Mouse (Mus musculus): Measurements from ENCODE around the gene Zranb3. TPM values are rescaled to one million over a fixed set of nuclear protein-coding genes. Genes with fewer than 3 reads are reported as not detected.
A peak's percentile ranks its signal among the peaks of the same experiment; 100 is the strongest.

Zranb3 gene
- polyA plus RNA-seq, 1 experiment from 2014 or later: 11.9 TPM

- no peaks in the 10 kb centered on the region for H3K4me1 ChIP-seq
- no peak overlapping the region for H3K4me3 ChIP-seq
- H3K27ac ChIP-seq (replicated peaks): no peak overlapping the region
- WGBS: 85% methylated on average over 3 of the region's 3 CpGs
- H3K9me3 ChIP-seq: no peaks in the 10 kb centered on the region
- H3K27me3 ChIP-seq: no peaks in the 10 kb centered on the region
- no peaks in the 10 kb centered on the region for H3K36me3 ChIP-seq
- H3K9ac ChIP-seq (replicated peaks): no peak overlapping the region
- ATAC-seq (ENCODE audit: low FRiP score, low read depth): no peak
- H3K4me2 ChIP-seq (replicated peaks): no peak overlapping the region
Observed at GRCm38 (mm10) chr1:127982268-127982667, 120.6 kb downstream of the Zranb3 start.

DNA sequence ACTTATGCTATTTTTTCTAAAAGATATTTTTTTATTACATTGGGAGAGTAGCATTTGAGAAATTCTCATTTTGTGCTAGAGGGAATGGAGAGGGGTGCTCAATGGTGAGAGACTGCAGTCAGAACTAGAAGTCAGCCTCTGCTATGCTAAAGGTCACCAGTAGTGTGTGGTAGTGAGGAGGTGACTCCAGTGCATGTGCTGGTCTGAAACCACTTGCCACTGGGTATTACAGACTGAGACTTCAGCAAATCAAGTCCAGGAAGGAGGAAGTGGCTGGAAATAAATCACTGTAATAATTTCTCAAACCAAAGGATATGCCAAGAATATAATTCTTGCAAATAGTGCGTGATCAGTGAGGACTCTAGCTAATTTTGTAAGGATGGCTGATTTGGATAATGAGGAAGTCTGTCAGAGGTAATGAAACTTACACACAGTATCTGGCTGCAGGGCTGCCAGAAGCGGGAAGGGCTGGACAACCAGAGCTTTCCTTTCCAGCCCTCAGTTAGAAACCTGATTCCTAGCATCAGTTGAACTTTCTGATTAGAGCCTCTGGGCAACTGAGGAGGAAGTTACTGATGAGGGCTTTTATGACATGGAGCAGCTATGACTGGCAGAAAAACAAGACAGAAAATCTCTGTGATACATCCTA is 121.8 kb downstream of the Zranb3 start:
- Histone ChIP-seq H3K9me3 (no peaks in the 10 kb centered on the region), H3K36me3 (no peaks in the 10 kb centered on the region), H3K27ac (replicated peaks) (no peak overlapping the region), H3K9ac (replicated peaks) (no peak overlapping the region), H3K4me2 (replicated peaks) (no peak overlapping the region), H3K4me1 (no peaks in the 10 kb centered on the region), H3K4me3 (no peak overlapping the region), H3K27me3 (no peaks in the 10 kb centered on the region)
- ATAC-seq (ENCODE audit: low FRiP score, low read depth): no peak
- whole genome bisulfite sequencing: 87% methylated on average over 2 of the region's 2 CpGs

DNA sequence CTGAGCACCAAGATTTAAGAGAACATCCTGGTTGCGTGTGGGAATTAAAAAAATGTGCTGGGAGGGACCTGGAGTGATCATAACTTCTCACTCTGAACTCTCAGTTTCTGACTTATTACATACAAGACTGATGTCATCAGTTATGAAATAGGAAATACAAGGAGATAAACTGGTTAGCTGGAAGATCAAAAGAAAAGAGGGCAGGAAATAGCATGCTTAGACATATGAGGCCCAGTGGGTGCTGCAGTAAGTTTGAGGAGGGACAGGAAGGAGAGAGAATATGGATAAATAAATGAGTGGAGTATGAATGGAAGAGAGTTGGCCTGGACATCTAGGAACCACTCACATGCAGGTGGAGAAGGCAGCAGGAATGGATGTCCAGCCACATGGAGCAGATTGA is 124.7 kb downstream of the Zranb3 start:
- Histone ChIP-seq H3K27ac (replicated peaks) (no peak overlapping the region), H3K9ac (replicated peaks) (no peak overlapping the region), H3K4me3 (no peak overlapping the region), H3K9me3 (no peaks in the 10 kb centered on the region), H3K4me2 (replicated peaks) (no peak overlapping the region), H3K27me3 (no peaks in the 10 kb centered on the region), H3K4me1 (no peaks in the 10 kb centered on the region), H3K36me3 (no peaks in the 10 kb centered on the region)
- 94% methylated on average over 1 of the region's 1 CpGs for WGBS
- ATAC-seq (ENCODE audit: low FRiP score, low read depth): no peak

DNA sequence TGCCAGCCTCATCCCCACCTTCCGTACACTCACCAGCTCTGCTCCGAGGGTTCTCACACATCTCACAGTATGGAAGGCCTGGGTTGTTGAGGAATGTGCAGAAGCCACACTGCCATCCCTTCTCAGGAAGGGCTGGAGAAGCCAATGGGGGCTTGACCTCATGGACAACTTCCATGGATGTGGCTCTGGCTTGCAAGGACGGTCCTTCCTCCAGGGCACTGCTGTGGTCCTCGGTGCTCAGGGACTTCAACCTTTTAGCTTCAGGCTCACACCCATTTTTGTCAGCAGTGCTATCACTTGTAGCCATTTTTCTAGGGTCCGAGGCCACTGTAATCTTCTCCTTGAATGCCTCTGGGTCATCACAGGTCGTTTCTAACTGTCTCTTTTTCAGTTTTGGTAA is 126.7 kb downstream of the Zranb3 start:
- H3K4me1 ChIP-seq: no peaks in the 10 kb centered on the region
- H3K27ac ChIP-seq (replicated peaks): no peak overlapping the region
- no peak overlapping the region for H3K4me3 ChIP-seq
- no peaks in the 10 kb centered on the region for H3K27me3 ChIP-seq
- no peak for ATAC-seq (ENCODE audit: low FRiP score, low read depth)
- no peaks in the 10 kb centered on the region for H3K9me3 ChIP-seq
- no peak overlapping the region for H3K9ac ChIP-seq (replicated peaks)
- H3K4me2 ChIP-seq (replicated peaks): no peak overlapping the region
- H3K36me3 ChIP-seq: 0 out of 2 replicates have a peak, but pooled peaks cover 4% of the 10 kb centered on the region
- WGBS: 91% methylated on average over 6 of the region's 6 CpGs

- Histone ChIP-seq H3K9ac (replicated peaks) (no peak overlapping the region), H3K27me3 (no peaks in the 10 kb centered on the region), H3K27ac (replicated peaks) (no peak overlapping the region), H3K4me1 (no peaks in the 10 kb centered on the region), H3K9me3 (no peaks in the 10 kb centered on the region), H3K4me3 (no peak overlapping the region), H3K4me2 (replicated peaks) (no peak overlapping the region), H3K36me3 (0 out of 2 replicates have a peak, but pooled peaks cover 4% of the 10 kb centered on the region)
- WGBS: 88% methylated on average over 2 of the region's 2 CpGs
- no peak for ATAC-seq (ENCODE audit: low FRiP score, low read depth)
Observed at GRCm38 (mm10) chr1:127975676-127976075, 127.2 kb downstream of the Zranb3 start.

DNA sequence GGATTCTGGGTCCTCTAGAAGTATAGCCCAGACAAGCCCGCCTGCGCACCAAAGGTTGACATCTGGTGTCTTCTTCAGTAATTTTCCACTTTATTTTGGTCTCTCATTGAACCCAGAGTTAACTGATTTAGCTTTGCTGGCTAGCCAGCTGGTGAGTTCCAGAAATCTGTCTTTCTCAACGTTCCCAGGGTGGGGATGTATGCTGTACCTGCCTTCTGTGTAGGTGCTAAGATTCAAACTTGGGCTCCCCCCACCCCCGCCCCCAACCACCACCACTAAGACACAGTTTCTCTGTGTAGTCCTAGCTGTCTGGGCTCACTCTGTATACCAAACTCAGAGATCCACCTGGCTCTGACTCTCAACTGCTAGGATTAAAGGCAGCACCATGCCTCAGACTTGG is 128.8 kb downstream of the Zranb3 start:
- Histone ChIP-seq H3K4me1 (no peaks in the 10 kb centered on the region), H3K36me3 (0 out of 2 replicates have a peak, but pooled peaks cover 4% of the 10 kb centered on the region), H3K27me3 (no peaks in the 10 kb centered on the region), H3K9me3 (no peaks in the 10 kb centered on the region), H3K4me3 (no peak overlapping the region), H3K27ac (replicated peaks) (no peak overlapping the region), H3K9ac (replicated peaks) (no peak overlapping the region), H3K4me2 (replicated peaks) (no peak overlapping the region)
- ATAC-seq (ENCODE audit: low FRiP score, low read depth): no peak
- WGBS: 94% methylated on average over 4 of the region's 4 CpGs

- no peak overlapping the region for H3K27ac ChIP-seq (replicated peaks)
- no peaks in the 10 kb centered on the region for H3K27me3 ChIP-seq
- no peak overlapping the region for H3K4me3 ChIP-seq
- H3K4me1 ChIP-seq: no peaks in the 10 kb centered on the region
- H3K9me3 ChIP-seq: no peaks in the 10 kb centered on the region
- no peak overlapping the region for H3K4me2 ChIP-seq (replicated peaks)
- 0 out of 2 replicates have a peak, but pooled peaks cover 4% of the 10 kb centered on the region for H3K36me3 ChIP-seq
- no peak for ATAC-seq (ENCODE audit: low FRiP score, low read depth)
- 86% methylated on average over 4 of the region's 4 CpGs for WGBS
- H3K9ac ChIP-seq (replicated peaks): no peak overlapping the region
Observed at GRCm38 (mm10) chr1:127970870-127971269, 132.0 kb downstream of the Zranb3 start.

DNA sequence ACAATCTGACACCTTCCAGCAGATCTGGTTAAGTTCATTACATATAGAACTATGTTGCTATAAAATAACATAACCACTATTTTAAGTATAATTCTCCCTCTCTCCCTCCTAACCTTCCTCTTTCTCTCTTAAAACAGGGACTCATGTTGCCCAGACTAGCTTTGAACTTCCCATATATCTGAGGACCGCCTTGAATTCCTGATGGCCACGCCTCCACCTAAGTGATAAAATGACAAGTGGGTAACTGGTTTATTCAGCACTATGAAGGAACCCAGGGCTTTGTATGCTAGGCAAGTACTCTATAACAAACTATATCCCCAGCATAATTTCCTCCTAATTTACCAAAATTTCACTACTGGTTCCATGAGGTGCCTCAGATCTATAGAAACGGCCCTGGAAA is 139.5 kb downstream of the Zranb3 start:
- no peak for ATAC-seq (ENCODE audit: low FRiP score, low read depth)
- no peaks in the 10 kb centered on the region for H3K27me3 ChIP-seq
- H3K36me3 ChIP-seq: 0 out of 2 replicates have a peak, but pooled peaks cover 10% of the 10 kb centered on the region
- no peak overlapping the region for H3K9ac ChIP-seq (replicated peaks)
- no peak overlapping the region for H3K4me3 ChIP-seq
- peaks cover 15% of the 10 kb centered on the region for H3K4me1 ChIP-seq
- H3K27ac ChIP-seq (replicated peaks): no peak overlapping the region
- WGBS: 93% methylated on average over 3 of the region's 3 CpGs
- H3K9me3 ChIP-seq: no peaks in the 10 kb centered on the region
- no peak overlapping the region for H3K4me2 ChIP-seq (replicated peaks)

- no peak for ATAC-seq (ENCODE audit: low FRiP score, low read depth)
- 93% methylated on average over 1 of the region's 1 CpGs for WGBS
- Histone ChIP-seq H3K36me3 (0 out of 2 replicates have a peak, but pooled peaks cover 10% of the 10 kb centered on the region), H3K9me3 (no peaks in the 10 kb centered on the region), H3K27ac (replicated peaks) (no peak overlapping the region), H3K4me2 (replicated peaks) (no peak overlapping the region), H3K27me3 (no peaks in the 10 kb centered on the region), H3K4me1 (peaks cover 16% of the 10 kb centered on the region), H3K4me3 (no peak overlapping the region), H3K9ac (replicated peaks) (no peak overlapping the region)
Observed at GRCm38 (mm10) chr1:127961140-127961539, 141.7 kb downstream of the Zranb3 start.

GRCm38 (mm10) chr1:127959312-127959718 is 143.5 kb downstream of the Zranb3 start:
- no peak overlapping the region for H3K9ac ChIP-seq (replicated peaks)
- 23% methylated on average over 7 of the region's 7 CpGs for WGBS
- H3K36me3 ChIP-seq: 0 out of 2 replicates have a peak, but pooled peaks cover 10% of the 10 kb centered on the region
- no peaks in the 10 kb centered on the region for H3K27me3 ChIP-seq
- peaks cover 16% of the 10 kb centered on the region for H3K4me1 ChIP-seq
- peak; percentile 66 for ATAC-seq (ENCODE audit: low FRiP score, low read depth)
- H3K27ac ChIP-seq (replicated peaks): peak overlapping the region; percentile 71
- no peaks in the 10 kb centered on the region for H3K9me3 ChIP-seq
- peak overlapping the region; percentile 12 for H3K4me2 ChIP-seq (replicated peaks)
- H3K4me3 ChIP-seq: no peak overlapping the region

GRCm38 (mm10) chr1:127958801-127959200 is 144.0 kb downstream of the Zranb3 start:
- Histone ChIP-seq H3K9me3 (no peaks in the 10 kb centered on the region), H3K4me2 (replicated peaks) (peak overlapping the region; percentile 12), H3K27me3 (no peaks in the 10 kb centered on the region), H3K4me1 (peaks cover 16% of the 10 kb centered on the region), H3K4me3 (no peak overlapping the region), H3K27ac (replicated peaks) (peak overlapping the region; percentile 71), H3K36me3 (0 out of 2 replicates have a peak, but pooled peaks cover 7% of the 10 kb centered on the region), H3K9ac (replicated peaks) (no peak overlapping the region)
- 0 out of 2 replicates have a peak, but pooled peaks have one; percentile 74 for ATAC-seq (ENCODE audit: low FRiP score, low read depth)
- 23% methylated on average over 5 of the region's 5 CpGs for WGBS

DNA sequence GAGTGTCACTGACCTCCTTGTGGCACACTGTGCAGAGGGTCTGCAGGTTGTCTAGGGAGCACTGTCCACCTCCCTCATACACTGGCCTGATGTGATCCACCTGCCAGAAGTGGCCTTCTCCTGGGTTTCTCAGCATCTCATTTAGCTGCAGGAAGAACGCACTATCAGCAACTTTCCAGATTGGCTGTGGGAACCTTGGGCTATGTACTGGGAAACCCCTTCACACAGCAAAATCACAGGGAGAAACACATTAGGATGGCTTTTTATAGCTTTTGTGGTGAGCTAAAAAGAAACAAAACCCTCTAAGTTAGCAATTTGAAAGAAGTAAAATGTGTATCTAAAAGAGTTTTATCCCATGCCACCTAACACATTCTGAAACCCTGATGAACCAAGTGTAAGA is 146.3 kb downstream of the Zranb3 start:
- Histone ChIP-seq H3K27ac (replicated peaks) (no peak overlapping the region), H3K4me1 (peaks cover 16% of the 10 kb centered on the region), H3K36me3 (peaks cover 8% of the 10 kb centered on the region; the same call in 1 of the 2 replicates), H3K4me3 (no peak overlapping the region), H3K9me3 (no peaks in the 10 kb centered on the region), H3K27me3 (no peaks in the 10 kb centered on the region), H3K9ac (replicated peaks) (no peak overlapping the region), H3K4me2 (replicated peaks) (no peak overlapping the region)
- no peak for ATAC-seq (ENCODE audit: low FRiP score, low read depth)
- 100% methylated on average over 1 of the region's 1 CpGs for WGBS

Measured in midbrain, embryonic 12.5 days (tissue).